Mouse (Mus musculus): ENCODE measurements at regions not wholly inside any gene's neighbourhood (a gene's known extent, or its start where the extent isn't known, plus 50 kb on each side); places are given as distances from the start of the nearest gene placed in this dataset.

DNA sequence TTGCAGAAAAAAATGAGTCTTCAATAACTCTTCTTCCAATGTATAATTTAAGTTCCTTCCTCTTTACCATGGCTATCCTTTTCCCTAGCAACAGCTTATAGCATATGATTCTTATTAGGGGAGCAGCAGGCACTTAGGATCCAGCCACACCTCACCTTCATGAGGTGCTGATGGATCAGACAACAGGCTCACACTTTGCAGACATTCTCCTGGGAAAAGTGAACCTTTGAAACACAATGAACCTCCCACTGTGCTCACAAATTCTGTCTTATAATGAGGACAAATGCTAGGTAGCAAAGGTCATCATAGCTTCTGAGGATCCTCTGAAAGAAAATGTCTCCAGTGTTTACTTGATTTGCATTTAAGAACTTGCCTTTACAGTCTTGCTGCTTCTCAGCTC is 191.6 kb upstream of the Xrcc4 start:
- TF ChIP-seq CTCF (conservative IDR thresholded peaks at IDR 0.05; ENCODE audit: insufficient read depth, insufficient read length, low read depth, low read length) (no peak), POLR2A (IDR thresholded peaks at IDR 0.05; ENCODE audit: low read depth, low read length) (no peak)
